Mouse (Mus musculus) bone marrow, adult 2 months (tissue): ENCODE results near the gene Dock8. TPM values are rescaled to one million over a fixed set of nuclear protein-coding genes. Genes with fewer than 3 reads are reported as not detected.

ENCODE experiments used
- H3K27ac ChIP-seq: fragments of 200-500 bp; 2 replicates; pipeline ENCODE4 v1.5.1; 2012; ENCODE audit warnings: low read depth, mild to moderate bottlenecking, control low read depth, inconsistent platforms, low read length; ENCODE audit not compliant: control insufficient read depth, poor library complexity, insufficient read depth
- H3K4me1 ChIP-seq: fragments of 200-500 bp; 2 replicates; pipeline ENCODE4 v1.6.1; 2011; ENCODE audit warnings: low read length; ENCODE audit not compliant: control insufficient read depth, insufficient read depth
- H3K4me3 ChIP-seq: fragments of 200-500 bp; replicated peaks from 2 replicates; pipeline ENCODE3; 2011; ENCODE audit warnings: mild to moderate bottlenecking, low read depth, low read length, control low read depth; ENCODE audit not compliant: control insufficient read depth
- CTCF ChIP-seq: fragments of 200-500 bp; IDR thresholded peaks from 2 replicates; pipeline ENCODE4 v1.5.1; 2011; ENCODE audit warnings: low read length, control low read depth; ENCODE audit not compliant: control insufficient read depth, insufficient read depth
- POLR2A ChIP-seq: fragments of 200-500 bp; IDR thresholded peaks from 2 replicates; pipeline ENCODE4 v1.6.1; 2011; ENCODE audit warnings: low read depth, mild to moderate bottlenecking, control low read depth, low read length, borderline replicate concordance; ENCODE audit not compliant: control insufficient read depth
- WGBS: fragments of 180-500 bp; shearing (Covaris S2); methylation state at CpG from one replicate; pipeline ENCODE4 v1.1.7; 2018; 5-methylcytosine and 5-hydroxymethylcytosine counted together
- polyA plus RNA-seq: library from polyadenylated mRNA; stranded (reverse); fragments of >200 nt; gene quantifications from 2 replicates; pipeline ENCODE4 v1.2.4, GENCODE M21; 2011; ENCODE audit warnings: low replicate concordance; ENCODE audit not compliant: missing spikeins, insufficient read depth, insufficient read length

Dock8 gene
- polyA plus RNA-seq, 1 experiment = 40.8 TPM

DNA sequence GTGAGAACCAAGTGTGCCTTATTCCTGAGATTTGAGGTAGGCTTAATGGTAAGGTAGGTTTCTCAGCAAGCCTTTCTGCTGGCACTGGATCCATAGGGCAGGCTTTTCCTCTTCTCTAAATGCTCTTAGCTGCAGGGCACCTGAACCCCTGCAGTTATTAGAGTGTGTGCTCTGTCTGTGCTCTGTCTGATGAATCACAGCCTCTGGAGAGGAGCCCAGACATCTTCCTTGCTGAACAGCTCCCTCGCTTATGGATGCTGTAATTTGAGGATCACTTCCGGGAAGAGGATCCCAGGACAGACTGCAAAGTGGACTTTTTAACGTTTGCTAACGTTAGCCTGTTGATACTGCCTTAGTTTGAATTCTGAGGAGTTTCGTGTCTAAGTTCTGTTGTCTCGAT, 41.9 kb downstream of the Dock8 start:
- WGBS = 73% methylated on average over 6 of the region's 6 CpGs
- H3K4me1 ChIP-seq = peaks cover 1% of the 10 kb centered on the region; the same call in 1 of the 2 replicates
- no peak overlapping the region for H3K27ac ChIP-seq
- H3K4me3 ChIP-seq = no peak overlapping the region
- TF ChIP-seq POLR2A (no peak), CTCF (no peak)

DNA sequence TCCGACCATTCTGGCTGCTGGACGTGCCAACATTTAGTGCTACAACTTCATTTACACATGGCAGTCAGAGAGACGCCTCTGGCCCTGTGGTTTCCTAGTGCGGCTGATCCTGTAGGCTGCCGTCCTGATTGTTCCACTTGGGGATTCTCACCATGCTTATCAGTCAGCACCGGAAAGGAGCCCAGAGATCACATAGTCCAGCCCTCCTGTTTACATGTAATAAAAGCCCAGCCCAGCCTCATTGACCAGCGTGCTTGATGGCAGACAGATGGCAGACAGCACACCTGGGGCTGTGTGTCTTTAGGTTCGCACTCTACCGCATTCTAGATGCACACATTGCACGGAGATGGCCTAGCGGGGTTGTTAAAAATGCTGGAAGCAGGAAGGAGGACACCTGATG, 43.6 kb downstream of the Dock8 start:
- Histone ChIP-seq H3K4me1 (peaks cover 1% of the 10 kb centered on the region; the same call in 1 of the 2 replicates), H3K27ac (no peak overlapping the region), H3K4me3 (no peak overlapping the region)

DNA sequence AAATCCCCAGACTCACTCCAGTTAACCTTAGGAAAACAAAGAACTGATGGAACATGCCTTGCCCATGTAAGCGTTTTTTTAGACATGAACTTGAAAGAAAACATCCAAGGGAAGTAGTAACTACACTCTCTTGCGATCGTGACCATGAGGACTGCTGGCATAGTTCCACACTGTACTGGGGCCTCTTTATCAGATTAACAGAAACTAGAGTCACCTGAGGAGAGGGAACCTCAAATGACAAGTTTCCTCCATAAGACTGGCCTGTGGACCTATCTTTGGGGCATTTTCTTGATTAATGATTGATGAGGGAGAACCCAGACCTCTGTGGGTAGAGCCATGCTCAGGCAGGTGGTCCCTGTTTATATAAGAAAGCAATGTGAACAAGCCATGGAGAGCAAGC, 44.7 kb downstream of the Dock8 start:
- 25% methylated on average over 3 of the region's 3 CpGs for WGBS
- TF ChIP-seq CTCF (no peak), POLR2A (no peak)
- H3K4me3 ChIP-seq = no peak overlapping the region
- no peak overlapping the region for H3K27ac ChIP-seq
- peaks cover 1% of the 10 kb centered on the region; the same call in 1 of the 2 replicates for H3K4me1 ChIP-seq

More for the DNA sequence above, 43.6 kb downstream of the Dock8 start:
- WGBS = 80% methylated on average over 11 of the region's 11 CpGs
- TF ChIP-seq CTCF (no peak), POLR2A (no peak)

DNA sequence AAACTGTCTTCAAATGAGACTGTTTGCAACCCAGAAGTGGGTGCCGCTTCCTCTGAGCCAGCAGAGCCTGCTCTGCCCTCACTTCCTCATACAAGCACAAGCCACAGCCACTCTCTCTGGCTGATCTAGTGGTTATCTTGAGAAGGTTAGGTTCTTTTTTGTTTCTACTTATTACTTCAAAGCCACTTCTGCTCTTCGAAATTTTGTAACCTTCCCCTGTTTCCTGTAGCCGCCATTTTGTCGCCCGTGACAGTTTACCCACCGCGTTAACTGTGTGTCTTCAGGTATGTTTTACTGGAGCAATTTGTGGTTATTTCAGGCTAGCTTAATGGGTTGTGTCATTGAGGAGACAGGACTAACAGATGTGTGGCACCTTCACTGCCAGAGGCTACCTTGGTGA, 53.0 kb downstream of the Dock8 start:
- peaks cover 7% of the 10 kb centered on the region for H3K4me1 ChIP-seq
- H3K27ac ChIP-seq = peak overlapping the region; percentile 93
- TF ChIP-seq POLR2A = no peak
- no peak for TF ChIP-seq CTCF
- peak overlapping the region; percentile 64 for H3K4me3 ChIP-seq
- 3% methylated on average over 7 of the region's 7 CpGs for WGBS

DNA sequence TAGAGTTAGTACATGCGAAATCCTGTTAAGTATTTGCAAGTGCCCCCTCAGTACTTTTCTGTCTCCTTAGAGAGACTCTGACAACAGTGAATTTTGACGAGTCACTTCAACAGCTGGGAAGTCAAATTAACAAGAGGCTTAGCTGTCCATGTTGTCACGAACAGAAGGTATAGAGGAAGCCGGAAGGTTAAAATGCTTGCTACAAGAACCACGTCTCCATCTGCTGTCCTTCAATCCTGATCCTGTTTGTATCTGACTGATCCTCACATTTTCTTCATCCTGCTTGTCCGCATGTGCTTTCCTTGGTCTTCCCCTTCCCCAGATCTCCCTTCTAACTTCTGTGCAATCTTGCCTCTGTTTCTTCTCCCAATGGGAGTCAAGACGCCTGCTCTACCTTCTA, 53.8 kb downstream of the Dock8 start:
- peak overlapping the region; percentile 93 for H3K27ac ChIP-seq
- H3K4me3 ChIP-seq = peak overlapping the region; percentile 64
- peaks cover 7% of the 10 kb centered on the region for H3K4me1 ChIP-seq
- WGBS = 13% methylated on average over 7 of the region's 7 CpGs
- TF ChIP-seq POLR2A (no peak), CTCF (no peak)

DNA sequence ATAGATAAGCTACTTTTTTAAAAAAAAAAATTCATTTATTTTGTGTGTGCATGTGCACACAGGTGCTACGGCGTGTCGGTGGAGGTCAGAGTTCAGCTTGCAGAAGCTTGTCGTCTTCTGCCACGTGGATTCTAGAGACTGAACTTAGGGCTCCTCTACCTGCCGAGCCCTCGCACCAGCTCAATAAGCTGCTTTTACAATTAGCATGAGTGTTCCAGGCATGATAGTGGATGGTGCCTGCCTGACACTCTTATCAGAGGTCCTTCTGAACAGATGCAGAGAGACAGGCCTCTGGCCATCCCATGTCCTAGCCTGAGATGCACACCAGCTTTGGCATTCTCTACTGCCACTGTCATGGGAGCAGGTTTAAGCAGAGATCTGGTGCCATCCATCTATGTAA, 55.7 kb downstream of the Dock8 start:
- Histone ChIP-seq H3K27ac (no peak overlapping the region), H3K4me1 (peaks cover 7% of the 10 kb centered on the region), H3K4me3 (no peak overlapping the region)
- 69% methylated on average over 7 of the region's 7 CpGs for WGBS
- TF ChIP-seq POLR2A (no peak), CTCF (no peak)

DNA sequence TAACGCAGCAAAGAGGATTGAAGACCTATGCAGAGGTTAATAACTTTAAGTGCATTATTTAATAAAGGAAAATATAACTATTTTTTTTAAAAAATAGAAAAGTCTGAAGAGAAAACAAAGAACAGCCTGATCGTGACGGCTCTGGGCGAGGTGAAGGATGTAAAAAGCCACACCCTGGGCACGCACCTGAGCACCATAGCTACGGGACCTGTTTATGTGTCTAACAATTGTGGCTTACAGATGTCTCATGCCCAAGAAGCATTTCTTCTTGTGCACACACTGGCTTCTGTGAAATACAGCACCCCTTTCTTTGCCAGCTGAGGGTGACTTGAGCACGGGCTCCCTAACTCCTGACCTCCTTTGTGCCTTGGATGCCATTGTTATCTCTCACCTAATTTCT, 56.2 kb downstream of the Dock8 start:
- Histone ChIP-seq H3K27ac (no peak overlapping the region), H3K4me3 (no peak overlapping the region), H3K4me1 (peaks cover 7% of the 10 kb centered on the region)
- TF ChIP-seq POLR2A (no peak), CTCF (no peak)
- WGBS = 81% methylated on average over 7 of the region's 7 CpGs

DNA sequence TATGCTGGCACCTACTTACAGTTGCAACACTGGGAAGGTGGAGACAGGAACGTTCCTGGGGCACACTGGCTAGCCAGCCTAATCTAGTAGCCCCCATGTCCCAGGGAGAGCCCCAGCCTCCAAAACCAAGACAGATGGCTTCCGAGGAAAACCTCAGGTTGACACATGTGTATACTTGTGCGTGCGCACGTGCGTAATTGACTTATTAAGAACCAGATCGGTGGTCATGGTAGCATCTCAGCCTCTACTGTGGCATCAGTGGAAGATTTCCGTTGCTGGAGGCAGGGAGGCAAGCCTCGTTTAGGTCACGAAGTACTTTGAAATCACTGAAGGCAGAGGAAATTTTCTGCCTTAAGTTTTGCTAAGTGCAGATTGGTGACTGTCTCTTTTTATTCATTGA, 56.9 kb downstream of the Dock8 start:
- Histone ChIP-seq H3K4me1 (peaks cover 7% of the 10 kb centered on the region), H3K27ac (no peak overlapping the region), H3K4me3 (no peak overlapping the region)
- TF ChIP-seq POLR2A (no peak), CTCF (no peak)
- 77% methylated on average over 10 of the region's 10 CpGs for WGBS

DNA sequence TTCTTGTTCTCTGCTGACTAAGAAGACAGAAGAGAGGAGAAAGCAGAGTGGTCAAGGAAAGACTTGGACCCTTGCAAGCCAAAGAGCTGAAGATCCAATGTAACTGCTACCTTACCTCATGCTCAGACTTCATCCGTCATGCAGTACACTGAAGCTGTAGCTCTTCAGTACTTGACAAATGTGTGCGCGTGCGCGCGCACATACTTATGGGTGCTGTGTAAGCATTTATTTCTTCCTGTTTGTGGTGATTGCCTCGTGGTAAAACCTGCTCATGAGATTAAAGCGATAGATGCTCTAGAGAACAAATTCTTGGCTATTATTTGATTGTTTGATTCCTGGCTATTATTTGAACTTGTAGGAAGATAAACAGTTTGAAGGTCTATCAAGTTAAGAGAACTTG, 58.5 kb downstream of the Dock8 start:
- WGBS = 81% methylated on average over 8 of the region's 8 CpGs
- H3K27ac ChIP-seq = no peak overlapping the region
- no peak overlapping the region for H3K4me3 ChIP-seq
- TF ChIP-seq CTCF = no peak
- no peak for TF ChIP-seq POLR2A
- peaks cover 4% of the 10 kb centered on the region; the same call in 1 of the 2 replicates for H3K4me1 ChIP-seq
